8 mouse cellular contexts compared by ENCODE assay signal in the genomic region with DNA sequence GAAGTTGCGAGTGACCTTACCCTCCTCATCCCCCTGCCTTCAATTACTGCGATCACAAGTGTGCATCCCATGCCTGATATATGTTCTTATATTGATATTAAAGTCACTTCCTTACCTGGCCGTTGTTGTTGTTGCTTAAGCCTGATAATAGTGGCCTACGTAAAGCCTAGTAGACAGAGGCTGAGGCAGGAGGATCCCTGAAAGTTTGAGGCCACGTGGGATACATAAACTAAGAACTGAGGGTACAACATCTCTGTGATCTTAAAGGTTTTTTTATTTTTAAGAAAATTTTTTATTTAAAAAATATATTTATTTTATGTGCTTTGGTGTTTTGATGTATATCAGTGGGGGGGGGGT. TPM values are rescaled to one million over a fixed set of nuclear protein-coding genes. Genes with fewer than 3 reads are reported as not detected.
A peak's percentile ranks its signal among the peaks of the same experiment; 100 is the strongest.
DNase-seq lines count a peak whose midpoint lies in the region; ATAC-seq lines count a peak whose summit lies in the region.

A gene (plus strand): TSS at position 258 of the 357 bp plus-strand sequence.

- DNase-seq in lung, postnatal 14 days = no peak
- no peak for DNase-seq in limb, embryonic 10.5 days (ENCODE audit: low spot score)
- DNase-seq in left cerebral cortex, postnatal 10 days (ENCODE audit: extremely low spot score in 1 of 2, low spot score in 2 of 2) = no peak
- no peak for DNase-seq in cerebellum, adult 11 months
- no peak for DNase-seq in kidney, postnatal 10 days

- peak within 1 kb of the TSS; percentile 91 for H3K27ac ChIP-seq in lung, embryonic 16.5 days (ENCODE audit: low read length)
- peak within 1 kb of the TSS; percentile 88 for H3K27ac ChIP-seq in forebrain, embryonic 12.5 days
- H3K27ac ChIP-seq in limb, embryonic 10.5 days = peak within 1 kb of the TSS; percentile 91
- peak within 1 kb of the TSS; percentile 77 for H3K27ac ChIP-seq in neural tube, embryonic 15.5 days (replicated peaks)

- peak within 1 kb of the TSS; percentile 84 for H3K9ac ChIP-seq in lung, embryonic 16.5 days (ENCODE audit: low read length)
- H3K9ac ChIP-seq in forebrain, embryonic 12.5 days = peak within 1 kb of the TSS; percentile 59; the same call in 1 of the 2 replicates
- no peak within 1 kb of the TSS for H3K9ac ChIP-seq in neural tube, embryonic 15.5 days (replicated peaks)

- WGBS in lung, embryonic 16.5 days = 85% methylated on average over 5 of the region's 5 CpGs
- WGBS in forebrain, embryonic 12.5 days = 98% methylated on average over 5 of the region's 5 CpGs
- WGBS in limb, embryonic 10.5 days = 95% methylated on average over 5 of the region's 5 CpGs
- WGBS in neural tube, embryonic 15.5 days = 95% methylated on average over 5 of the region's 5 CpGs

- peak within 1 kb of the TSS; percentile 85 for H3K4me2 ChIP-seq in lung, embryonic 16.5 days (ENCODE audit: low read depth, low read length)
- H3K4me2 ChIP-seq in forebrain, embryonic 12.5 days = peak within 1 kb of the TSS; percentile 63
- peak within 1 kb of the TSS; percentile 53 for H3K4me2 ChIP-seq in neural tube, embryonic 15.5 days

- intact Hi-C loops in left cerebral cortex, postnatal 10 days (cut with DNase I) = no loop called here

- H3K4me1 ChIP-seq in lung, embryonic 16.5 days (replicated peaks; ENCODE audit: control insufficient read depth, insufficient read depth, low read length) = peaks cover 47% of the 10 kb centered on the region
- H3K4me1 ChIP-seq in forebrain, embryonic 12.5 days = peaks cover 75% of the 10 kb centered on the region
- peaks cover 67% of the 10 kb centered on the region for H3K4me1 ChIP-seq in limb, embryonic 10.5 days
- peaks cover 54% of the 10 kb centered on the region for H3K4me1 ChIP-seq in neural tube, embryonic 15.5 days

- ATAC-seq in lung, embryonic 16.5 days (ENCODE audit: low read depth) = no peak
- no peak for ATAC-seq in forebrain, embryonic 12.5 days (ENCODE audit: low FRiP score)
- no peak for ATAC-seq in neural tube, embryonic 15.5 days (ENCODE audit: low FRiP score)

- no peaks in the 10 kb centered on the region for H3K9me3 ChIP-seq in lung, embryonic 16.5 days (ENCODE audit: control insufficient read depth, low read length)
- H3K9me3 ChIP-seq in forebrain, embryonic 12.5 days = no peaks in the 10 kb centered on the region
- H3K9me3 ChIP-seq in limb, embryonic 10.5 days (replicated peaks) = no peaks in the 10 kb centered on the region
- H3K9me3 ChIP-seq in neural tube, embryonic 15.5 days (replicated peaks) = no peaks in the 10 kb centered on the region

- peak within 1 kb of the TSS; percentile 77 for H3K4me3 ChIP-seq in lung, embryonic 16.5 days (ENCODE audit: low read length)
- H3K4me3 ChIP-seq in forebrain, embryonic 12.5 days (replicated peaks) = peak within 1 kb of the TSS; percentile 40
- peak within 1 kb of the TSS; percentile 68 for H3K4me3 ChIP-seq in limb, embryonic 10.5 days
- H3K4me3 ChIP-seq in neural tube, embryonic 15.5 days (replicated peaks) = peak within 1 kb of the TSS; percentile 40

- H3K27me3 ChIP-seq in lung, embryonic 16.5 days (ENCODE audit: control insufficient read depth, insufficient read depth, low read depth, low read length) = no peaks in the 10 kb centered on the region
- no peaks in the 10 kb centered on the region for H3K27me3 ChIP-seq in forebrain, embryonic 12.5 days
- no peaks in the 10 kb centered on the region for H3K27me3 ChIP-seq in limb, embryonic 10.5 days (ENCODE audit: low read depth, poor library complexity, severe bottlenecking)
- H3K27me3 ChIP-seq in neural tube, embryonic 15.5 days (replicated peaks) = 0 out of 2 replicates have a peak, but pooled peaks cover 3% of the 10 kb centered on the region

- no peaks in the 10 kb centered on the region; the same call in 1 of the 2 replicates for H3K36me3 ChIP-seq in lung, embryonic 16.5 days (ENCODE audit: control insufficient read depth, insufficient read depth, low read length)
- H3K36me3 ChIP-seq in forebrain, embryonic 12.5 days (replicated peaks) = peaks cover 2% of the 10 kb centered on the region; the same call in 1 of the 2 replicates
- H3K36me3 ChIP-seq in limb, embryonic 10.5 days = peaks cover 26% of the 10 kb centered on the region
- H3K36me3 ChIP-seq in neural tube, embryonic 15.5 days = no peaks in the 10 kb centered on the region

RNA-seq across cellular contexts. Expression of the gene that starts here (rescaled TPM):
- polyA plus RNA-seq in lung, embryonic 16.5 days (2015; fragmentation: Nextera tagmentation; extraction: Ambion mirVana) = 41.7 and 43.8 TPM in 2 replicates
- polyA plus RNA-seq in forebrain, embryonic 12.5 days (2016; fragmentation: Nextera tagmentation; extraction: Ambion mirVana) = 9.1 and 11.5 TPM in 2 replicates
- 13.7 and 13.8 TPM in 2 replicates for polyA plus RNA-seq in limb, embryonic 10.5 days (2016; fragmentation: Nextera tagmentation; extraction: Ambion mirVana)
- 7.7 and 13.9 TPM in 2 replicates for polyA plus RNA-seq in neural tube, embryonic 15.5 days (2015; fragmentation: Nextera tagmentation; extraction: Ambion mirVana)
- total RNA-seq in left cerebral cortex, postnatal 10 days (2021) = 1 to 10 TPM; 3.0 to 3.3 TPM
